Mouse (Mus musculus) erythroblast, adult 5-6 weeks (primary cell): ENCODE measurements at regions not wholly inside any gene's neighbourhood (a gene's known extent, or its start where the extent isn't known, plus 50 kb on each side); places are given as distances from the start of the nearest gene placed in this dataset.

Experiments used
- ATAC-seq: replicated peaks from 2 replicates; pipeline ENCODE4 v1.8.0; 2016; ENCODE audit warnings: moderate number of reproducible peaks, mild to moderate bottlenecking, moderate TSS enrichment, inconsistent platforms; ENCODE audit not compliant: poor library complexity, low FRiP score, severe bottlenecking

DNA sequence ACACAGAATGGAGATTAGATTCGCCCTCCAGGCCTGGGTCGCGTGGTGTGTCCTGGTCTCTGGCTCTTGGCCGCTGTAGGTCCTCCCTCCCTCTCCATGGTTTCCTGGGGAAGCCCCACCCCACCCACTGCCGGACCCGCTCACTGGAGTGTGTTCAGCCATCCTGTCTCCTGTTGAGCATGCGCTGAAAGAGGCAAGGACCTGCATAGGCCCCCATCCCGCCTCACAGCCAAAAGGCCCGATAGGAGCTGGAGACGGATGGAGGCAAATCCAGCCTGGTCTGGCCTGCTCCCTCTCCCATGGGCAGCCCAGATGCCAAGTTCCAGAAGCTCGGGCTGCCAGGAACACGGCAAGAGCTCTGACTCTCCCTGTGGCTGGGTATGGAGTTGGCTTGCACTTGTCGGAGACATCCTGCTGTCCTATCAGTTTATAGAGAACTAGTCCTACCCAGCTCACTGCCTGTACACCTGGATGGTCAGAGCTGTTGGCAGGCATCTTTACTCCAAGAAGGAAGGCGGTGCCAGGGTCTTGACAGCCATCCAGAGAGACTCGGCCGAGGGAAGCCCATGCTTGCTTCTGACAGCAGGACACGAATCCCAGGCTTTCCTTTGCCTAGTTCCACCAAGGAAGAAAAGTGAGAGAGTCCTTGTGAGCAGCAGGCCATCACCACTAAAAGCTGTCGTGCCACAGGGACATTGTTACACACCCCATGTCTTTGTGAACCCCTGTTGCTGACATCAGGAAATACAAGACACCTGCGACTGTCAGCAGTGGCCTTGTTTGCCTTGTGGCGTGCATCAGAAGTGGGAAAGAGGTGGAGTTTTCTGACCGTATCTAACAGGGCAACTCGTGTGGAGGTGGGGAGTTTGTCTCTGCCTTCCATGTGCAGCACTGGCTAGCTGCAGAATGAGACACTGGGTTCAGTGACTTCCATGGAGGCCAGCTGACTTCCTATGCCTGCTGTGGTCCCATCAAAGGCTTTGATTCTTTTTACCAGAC, 228.9 kb upstream of the Prok2 start:
- ATAC-seq = no peak

DNA sequence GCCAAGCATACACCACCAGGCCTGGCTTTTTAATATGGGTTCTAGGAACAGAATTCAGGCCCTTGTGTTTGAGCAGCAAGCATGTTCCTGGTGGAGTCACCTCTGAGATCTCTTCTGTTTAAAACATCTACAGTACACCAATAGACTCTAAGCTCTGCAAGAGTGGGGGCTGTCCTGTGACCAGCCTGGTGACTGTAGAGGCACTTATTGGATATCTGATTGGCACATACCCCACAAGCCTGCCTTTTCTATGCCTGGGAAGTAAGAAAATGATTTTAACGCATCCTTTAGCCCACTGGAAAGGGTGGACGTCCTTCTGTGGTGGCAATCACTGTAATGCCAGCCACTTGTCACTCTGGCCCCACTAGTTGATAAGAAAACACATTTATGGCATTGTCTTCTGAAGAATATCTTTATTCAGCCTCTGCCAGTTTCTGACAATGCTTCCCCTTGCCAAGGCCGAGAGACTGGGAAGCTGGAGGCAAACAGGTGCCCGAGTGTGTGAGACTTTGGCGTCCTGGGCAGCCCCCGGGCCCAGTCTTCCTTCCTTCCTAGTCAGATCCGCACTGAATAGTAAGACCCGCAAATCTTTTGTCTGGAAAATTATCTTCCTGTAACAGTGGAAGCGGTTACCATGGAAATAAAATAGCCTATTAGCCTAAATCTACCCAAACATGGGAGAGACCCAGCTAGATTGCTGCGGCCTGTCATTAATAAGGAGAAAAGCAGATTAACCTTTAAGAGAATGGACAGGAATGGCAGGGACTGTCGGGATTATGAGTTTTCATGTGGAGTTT, 228.0 kb upstream of the Prok2 start:
- no peak for ATAC-seq

DNA sequence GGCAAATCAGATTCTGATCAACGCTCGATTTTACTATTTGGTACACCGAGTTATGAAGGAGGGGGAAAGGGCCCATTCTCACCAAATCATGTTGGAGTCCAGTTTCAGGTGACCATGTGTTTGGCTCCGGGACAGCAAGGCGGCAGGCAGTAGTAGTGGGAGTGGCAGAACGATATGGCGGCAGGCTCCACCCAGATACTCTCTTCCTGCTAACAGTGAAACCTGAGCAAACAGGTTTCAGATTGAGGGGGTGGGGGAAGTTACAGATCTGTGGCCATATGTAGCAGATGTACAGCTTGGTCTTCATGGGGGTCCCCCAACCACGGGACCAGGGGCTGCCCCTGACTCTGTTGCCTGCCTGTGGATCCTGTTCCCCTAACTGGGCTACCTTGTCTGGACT, 224.6 kb upstream of the Prok2 start:
- ATAC-seq = no peak

DNA sequence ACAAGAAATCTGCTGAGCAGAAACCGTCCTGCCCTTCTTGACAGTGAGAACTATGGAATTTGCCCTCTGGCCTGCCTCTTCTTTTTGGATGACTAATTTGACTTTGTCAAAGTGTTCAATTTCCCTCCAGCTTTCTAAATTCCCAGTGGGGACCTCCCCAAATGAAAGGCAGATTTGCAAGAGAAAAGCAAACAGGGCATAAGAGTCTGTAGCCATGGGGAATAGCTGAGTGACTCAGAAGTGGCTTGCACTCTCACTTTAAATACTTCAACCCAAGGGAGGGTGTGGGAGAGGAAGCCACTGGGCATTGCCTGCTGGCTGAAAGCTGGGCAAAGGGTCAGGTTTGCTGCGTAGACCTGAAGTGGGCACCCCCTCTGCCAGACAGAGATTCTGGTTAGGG, 220.7 kb upstream of the Prok2 start:
- ATAC-seq = no peak

DNA sequence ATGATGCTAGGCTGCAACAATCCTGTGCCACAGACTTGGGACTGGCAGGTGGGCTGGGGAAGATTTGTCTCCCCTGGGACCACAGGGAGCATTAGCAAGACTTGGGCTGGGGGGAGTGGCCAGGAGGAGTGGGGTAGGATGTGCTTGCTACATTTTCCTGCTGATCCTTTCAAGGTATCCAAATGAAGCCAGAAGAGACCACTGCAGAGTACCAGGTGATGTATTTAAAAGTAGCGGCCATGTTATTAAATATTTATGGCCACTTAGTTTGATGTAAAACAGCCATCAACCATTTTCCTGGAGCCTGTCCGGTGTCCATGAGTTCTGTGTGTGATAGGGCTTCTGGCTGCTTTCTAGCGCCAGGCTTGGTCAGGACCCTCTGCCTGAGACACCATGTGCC, 220.3 kb upstream of the Prok2 start:
- ATAC-seq = no peak

DNA sequence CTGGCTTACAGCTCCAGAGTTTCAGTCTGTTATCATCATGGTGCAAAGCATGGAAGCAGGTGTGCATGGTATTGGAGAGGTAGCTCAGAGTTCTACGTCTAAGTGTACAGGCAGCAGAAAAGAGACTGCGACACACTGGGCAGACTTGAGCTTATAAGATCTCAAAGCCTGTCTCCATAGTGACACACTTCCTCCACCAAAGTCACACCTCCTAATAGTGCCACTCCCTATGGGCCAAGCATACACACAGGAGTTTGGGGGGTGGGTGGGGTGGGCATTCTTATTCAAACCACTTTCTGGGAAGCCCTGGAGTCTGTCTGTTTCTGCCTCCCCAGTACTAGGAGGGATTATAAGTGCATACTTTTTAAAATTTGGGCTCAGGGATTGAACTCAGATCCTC, 219.5 kb upstream of the Prok2 start:
- ATAC-seq = no peak

DNA sequence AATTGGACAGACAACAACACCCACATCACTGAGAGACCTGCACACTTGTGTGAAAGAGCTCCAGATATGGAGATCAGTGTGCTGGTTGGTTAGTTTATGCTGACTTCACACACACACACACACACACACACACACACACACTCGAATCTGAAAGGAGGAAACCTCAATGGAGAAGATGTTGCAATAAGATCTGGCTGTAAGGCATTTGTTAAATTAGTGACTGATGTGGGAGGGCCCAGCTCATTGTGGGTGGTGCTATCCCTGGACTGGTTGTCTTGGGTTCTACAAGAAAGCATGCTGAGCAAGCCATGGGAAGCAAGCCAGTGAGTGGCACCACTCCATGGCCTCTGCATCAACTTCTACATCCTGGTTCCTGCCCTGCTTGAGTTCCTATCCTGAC, 216.8 kb upstream of the Prok2 start:
- ATAC-seq = no peak

DNA sequence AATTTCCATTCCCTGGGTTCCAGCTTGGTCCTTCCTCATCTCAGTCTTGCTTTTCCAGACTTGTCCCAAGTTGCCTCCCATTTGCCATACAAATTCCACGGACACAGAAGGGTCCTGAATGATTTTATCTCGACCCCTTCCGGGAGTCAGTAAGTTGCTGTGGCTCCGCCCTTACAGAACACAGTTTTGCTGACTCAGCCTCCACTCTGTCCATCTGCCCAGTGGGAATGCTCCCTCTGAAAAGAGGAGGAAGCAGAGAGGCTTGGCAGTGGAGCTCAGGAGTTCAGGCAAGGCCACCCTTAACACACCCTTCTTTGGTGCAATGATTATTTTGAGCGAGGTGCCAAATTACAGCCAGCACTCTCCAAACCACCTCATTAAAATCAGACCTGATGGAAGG, 213.9 kb upstream of the Prok2 start:
- no peak for ATAC-seq

DNA sequence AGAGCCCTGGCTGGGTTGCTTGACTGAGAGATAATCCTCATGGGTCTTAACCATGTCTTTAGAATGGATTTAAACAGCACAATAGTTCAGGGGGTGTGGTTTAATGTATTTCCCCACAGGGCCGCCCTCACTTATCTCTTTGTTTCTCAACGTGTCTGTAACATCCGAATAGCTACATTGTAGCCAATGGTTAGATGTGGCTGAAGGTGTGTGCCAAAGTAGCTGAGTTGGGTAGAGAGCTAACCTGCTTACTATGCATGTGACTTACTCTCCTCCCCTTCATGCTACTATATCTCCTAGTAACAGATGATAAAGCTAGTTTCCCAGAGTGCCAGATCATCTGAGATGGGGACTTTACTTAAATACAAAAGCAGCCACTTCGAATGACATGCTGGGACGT, 213.2 kb upstream of the Prok2 start:
- no peak for ATAC-seq

DNA sequence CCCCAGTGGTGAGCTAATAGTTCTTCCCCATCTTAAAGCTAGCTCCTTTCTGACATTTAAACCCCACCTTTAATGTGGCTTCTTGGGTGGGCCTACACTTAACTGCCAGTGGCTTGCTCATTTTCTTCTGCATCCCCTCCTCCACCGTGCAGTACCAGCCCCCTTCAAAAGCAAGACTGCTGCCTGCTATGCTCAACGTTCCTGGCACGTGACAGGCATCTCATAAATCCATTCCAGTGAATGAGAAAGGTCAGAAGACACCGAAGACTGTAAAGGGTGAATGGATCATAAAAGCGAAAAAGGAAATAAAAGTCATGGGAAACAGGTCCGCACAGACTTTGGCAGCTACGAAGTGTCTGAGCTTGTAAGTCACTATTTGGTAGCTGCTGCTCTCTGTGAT, 212.8 kb upstream of the Prok2 start:
- no peak for ATAC-seq

DNA sequence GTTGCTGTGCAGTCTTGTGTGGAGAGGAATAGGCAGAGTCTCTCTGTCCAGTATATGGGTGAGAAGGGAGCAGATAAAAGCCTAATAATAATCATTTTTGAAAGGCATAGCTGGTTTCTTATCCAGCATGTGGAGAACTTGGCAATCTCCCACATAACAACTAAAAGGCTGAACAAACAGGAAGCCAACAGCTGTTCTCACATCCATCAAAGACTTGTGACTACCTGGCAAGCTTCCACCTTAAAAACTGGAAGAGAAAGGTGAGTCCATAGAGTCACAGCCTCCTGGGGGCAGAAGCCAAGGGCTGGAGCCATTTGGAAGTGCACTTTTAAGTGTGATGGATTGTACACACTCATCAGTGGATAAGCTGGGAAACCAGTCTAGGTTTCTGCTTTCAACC, 210.5 kb upstream of the Prok2 start:
- no peak for ATAC-seq

DNA sequence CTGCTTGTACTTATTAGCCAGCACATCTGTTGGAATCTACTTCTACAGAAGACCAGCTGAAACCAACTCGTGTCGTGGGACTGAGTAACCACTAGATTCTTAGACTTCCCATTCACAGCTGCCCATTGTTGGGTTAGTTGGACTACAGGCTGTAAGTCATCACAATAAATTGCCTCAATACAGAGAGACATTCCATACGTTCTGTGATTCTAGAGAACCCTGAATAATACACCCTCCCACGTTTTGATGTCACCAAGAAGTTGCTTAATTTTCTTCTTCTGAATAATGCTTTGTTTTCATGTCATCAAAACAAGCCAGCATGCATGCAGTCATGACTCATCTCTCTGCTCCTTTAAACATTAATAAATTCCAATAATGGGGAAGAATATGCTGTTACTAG, 209.2 kb upstream of the Prok2 start:
- no peak for ATAC-seq

DNA sequence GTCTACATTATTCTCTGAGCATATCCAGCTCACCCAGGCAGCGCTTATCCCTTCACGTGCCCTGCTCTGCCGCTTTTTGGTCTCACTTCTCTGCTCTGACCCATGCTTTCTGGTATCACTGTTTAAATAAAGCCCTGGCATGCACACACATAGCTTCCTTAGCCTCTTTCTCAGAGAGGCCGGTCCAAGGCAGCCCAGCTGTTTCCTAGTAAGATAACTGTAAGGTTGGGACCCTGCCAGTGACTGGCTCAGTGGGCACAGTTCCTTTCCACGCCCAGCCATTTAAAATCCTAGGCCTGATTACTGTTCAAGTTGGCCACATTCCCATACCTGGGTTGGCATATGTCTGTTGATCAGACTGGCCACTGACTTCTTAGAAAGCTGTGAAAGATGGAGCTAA, 208.2 kb upstream of the Prok2 start:
- ATAC-seq = no peak

DNA sequence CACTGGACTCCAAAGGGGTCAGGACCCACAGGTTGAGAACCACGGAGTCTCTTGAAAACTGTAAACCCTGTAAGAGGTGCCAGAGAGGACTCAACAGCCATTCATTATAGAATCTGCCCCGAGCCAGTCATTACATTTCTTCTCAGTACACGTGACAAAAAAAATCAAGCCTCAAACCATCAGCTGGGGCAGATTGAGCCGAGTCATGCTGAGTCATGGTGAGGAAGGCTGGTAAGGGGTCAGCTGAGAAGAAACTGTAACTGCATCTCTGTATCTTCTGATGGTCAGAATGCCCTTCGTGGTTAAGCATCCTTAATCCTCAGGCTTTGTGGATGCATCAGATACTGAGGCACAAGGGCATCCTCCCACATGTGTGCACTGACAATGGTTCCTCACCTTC, 207.2 kb upstream of the Prok2 start:
- no peak for ATAC-seq

DNA sequence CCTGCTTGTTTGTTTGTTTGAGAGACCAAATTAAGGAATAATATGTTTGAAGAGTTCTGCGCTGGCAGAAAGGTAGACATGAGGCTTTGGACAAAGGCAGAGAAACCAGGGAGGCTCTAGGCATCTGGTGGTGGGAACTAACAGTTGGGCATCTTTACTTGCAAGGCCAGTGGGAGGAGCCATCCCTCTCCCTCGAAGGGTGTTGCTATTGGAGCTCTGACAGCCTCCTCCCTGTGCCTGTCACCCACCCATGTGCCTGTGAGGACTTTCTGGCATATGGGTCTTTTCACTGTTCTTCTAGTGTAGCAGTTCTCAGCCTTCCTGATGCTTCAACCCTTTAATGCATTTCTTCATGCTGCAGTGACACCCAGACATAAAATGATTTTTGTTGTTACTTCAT, 206.7 kb upstream of the Prok2 start:
- ATAC-seq = no peak

DNA sequence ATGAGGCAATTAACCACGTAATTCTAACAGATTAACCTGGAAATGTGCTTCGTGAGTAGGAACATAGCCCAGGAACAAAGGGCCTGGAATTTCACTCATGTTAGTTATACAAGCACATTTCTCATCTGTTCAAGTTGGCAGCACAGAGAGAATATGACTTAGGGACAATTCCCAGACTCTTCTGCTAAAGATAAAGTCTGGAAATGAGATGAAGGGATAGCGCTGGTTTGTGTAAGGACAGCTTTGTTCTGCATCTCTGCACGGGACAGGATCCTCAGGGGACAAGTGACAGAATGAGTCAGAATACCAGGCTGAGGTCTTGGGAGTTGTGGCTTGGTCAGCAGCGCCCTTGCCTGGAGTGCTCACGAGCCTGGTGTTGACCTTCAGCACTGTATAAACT, 206.2 kb upstream of the Prok2 start:
- no peak for ATAC-seq

DNA sequence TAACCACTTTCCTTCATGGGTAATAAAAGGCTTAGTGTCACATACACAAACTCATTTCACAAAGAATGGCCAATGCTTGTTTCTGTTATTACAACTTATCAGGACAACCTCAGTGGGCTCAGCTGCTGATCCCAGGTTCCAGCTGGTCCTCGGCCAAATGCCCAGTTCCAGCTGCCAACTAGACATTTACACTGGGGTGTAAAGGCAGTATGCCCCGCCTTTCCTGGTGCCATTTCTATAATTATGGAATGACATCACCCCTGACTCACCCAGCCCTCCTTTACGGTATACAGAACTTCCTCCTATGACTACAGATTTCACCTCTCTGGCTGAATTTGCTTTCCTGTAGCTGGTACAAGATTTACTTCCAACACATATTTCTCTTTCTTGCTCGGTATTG, 205.4 kb upstream of the Prok2 start:
- no peak for ATAC-seq

DNA sequence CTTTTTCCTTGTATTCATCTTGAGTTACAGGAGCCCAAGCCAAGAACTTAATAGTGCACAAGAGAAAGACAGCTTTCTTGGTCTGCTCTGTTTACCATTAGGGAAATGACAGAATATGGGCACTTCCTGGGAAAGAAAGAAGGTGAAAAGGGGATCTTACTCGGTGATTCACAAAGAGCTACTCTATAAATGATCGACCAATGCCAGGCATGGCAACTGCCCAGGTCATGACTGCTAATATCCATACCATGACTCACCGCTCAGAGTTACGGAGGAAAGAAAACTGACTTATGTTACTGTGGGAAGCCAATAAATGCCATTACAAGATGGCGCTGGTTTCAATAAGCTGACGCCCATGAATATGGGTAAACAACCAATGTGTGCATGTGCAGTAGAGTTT, 204.1 kb upstream of the Prok2 start:
- ATAC-seq = no peak

DNA sequence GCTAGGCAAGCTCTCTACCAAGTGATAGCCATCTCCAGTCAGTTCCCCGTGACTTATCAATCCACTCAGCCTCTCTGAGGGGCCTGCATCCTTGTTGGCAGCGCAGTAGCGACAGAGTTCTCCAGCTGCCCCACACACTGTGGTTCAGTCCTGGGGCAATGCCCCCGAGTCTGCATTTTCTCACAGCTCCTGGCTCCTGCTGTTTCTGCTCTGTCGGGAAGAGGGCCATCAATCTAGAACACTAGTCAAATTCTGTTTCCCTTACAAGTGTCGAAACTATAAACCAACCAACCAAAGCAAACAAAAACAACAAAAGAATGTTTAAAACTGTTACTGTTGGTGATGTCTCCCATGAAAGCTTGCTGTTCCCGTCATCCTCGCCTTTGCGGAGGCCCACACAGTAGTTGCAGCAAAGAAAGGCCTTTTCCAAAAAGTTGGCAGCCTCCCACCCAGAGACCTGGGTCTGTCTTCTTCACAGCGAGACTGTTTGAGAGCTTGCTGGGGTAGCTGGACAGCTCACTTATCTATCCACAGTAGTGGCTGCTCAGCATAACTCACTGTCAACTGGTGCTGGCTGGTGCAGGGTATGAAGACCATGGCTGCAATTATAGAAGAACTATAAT, 201.9 kb upstream of the Prok2 start:
- no peak for ATAC-seq

DNA sequence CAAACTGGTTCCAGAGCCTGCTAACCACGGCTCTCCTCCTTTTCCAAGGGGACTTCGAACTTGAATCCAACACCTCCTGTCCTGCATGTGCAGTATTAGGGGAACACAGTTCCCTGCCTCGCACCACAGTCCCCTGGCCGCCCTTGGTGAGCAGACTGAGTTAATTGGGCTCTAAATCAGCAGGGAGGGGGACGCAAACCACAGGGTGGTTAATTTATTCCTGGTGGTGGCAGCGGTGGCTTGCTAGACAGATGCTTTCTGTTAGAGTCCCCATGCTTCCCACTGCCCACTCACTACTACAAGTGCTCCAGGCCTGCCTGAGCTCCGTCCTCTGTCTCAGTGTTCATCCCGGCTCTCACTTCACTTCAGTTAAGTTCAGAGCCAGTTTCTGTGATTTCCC, 198.0 kb upstream of the Prok2 start:
- ATAC-seq = no peak

DNA sequence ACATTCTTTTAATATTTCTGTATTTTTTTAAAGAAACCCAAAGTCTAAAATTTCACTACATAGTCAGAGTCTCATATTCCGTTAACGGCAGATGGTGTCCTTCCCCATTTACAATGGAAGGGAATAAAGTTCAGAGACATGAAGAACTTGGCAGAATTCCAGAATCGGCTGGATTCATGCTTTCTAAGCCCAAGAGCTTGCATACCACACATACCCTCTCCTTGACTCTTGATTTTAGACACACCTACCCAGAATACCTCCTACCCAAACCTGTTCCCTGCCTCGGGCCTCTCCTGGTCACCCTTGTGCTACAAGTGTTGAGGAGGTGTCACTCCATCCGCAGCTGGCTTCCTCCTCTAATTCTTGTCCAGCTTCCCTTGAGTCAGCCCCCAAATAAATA, 195.8 kb upstream of the Prok2 start:
- no peak for ATAC-seq
